Mouse (Mus musculus) T-helper 1 cell (primary cell): ENCODE measurements around the gene Vgll4.

ENCODE experiments used
- in situ Hi-C: fragments of 300-600 bp; cut with MboI, MseI; formaldehyde crosslinking; loops from one replicate; pipeline ENCODE4 v1.15.1; 2025; ENCODE audit warnings: high pct_unique_total_duplicates

Gene Vgll4

GRCm38 (mm10) chr6:114849787-114850186, 120.0 kb downstream of the Vgll4 start:
- in situ Hi-C loops: no loop called here

GRCm38 (mm10) chr6:114848761-114849160, 121.0 kb downstream of the Vgll4 start:
- in situ Hi-C loops: no loop called here

GRCm38 (mm10) chr6:114847582-114848174, 122.1 kb downstream of the Vgll4 start:
- in situ Hi-C loops: no loop called here

GRCm38 (mm10) chr6:114846153-114846772, 123.5 kb downstream of the Vgll4 start:
- in situ Hi-C loops: no loop called here

GRCm38 (mm10) chr6:114842863-114843262, 126.9 kb downstream of the Vgll4 start:
- in situ Hi-C loops: no loop called here

- in situ Hi-C loops: no loop called here
These were observed 127.7 kb downstream of the Vgll4 start for GRCm38 (mm10) chr6:114842131-114842530.

- in situ Hi-C loops: no loop called here
These were observed 129.8 kb downstream of the Vgll4 start for GRCm38 (mm10) chr6:114840012-114840411.

GRCm38 (mm10) chr6:114838872-114839271, 130.9 kb downstream of the Vgll4 start:
- in situ Hi-C loops: no loop called here

- in situ Hi-C loops: no loop called here
These were observed 133.4 kb downstream of the Vgll4 start for GRCm38 (mm10) chr6:114836433-114836832.

- in situ Hi-C loops: no loop called here
These were observed 134.0 kb downstream of the Vgll4 start for GRCm38 (mm10) chr6:114835752-114836151.

GRCm38 (mm10) chr6:114835344-114835743, 134.4 kb downstream of the Vgll4 start:
- in situ Hi-C loops: no loop called here

GRCm38 (mm10) chr6:114833791-114834346, 135.9 kb downstream of the Vgll4 start:
- in situ Hi-C loops: no loop called here

GRCm38 (mm10) chr6:114833058-114833685, 136.6 kb downstream of the Vgll4 start:
- in situ Hi-C loops: no loop called here

- in situ Hi-C loops: no loop called here
These were observed 138.0 kb downstream of the Vgll4 start for GRCm38 (mm10) chr6:114831807-114832206.

- in situ Hi-C loops: no loop called here
These were observed 139.9 kb downstream of the Vgll4 start for GRCm38 (mm10) chr6:114829660-114830438.

- in situ Hi-C loops: no loop called here
These were observed 142.9 kb downstream of the Vgll4 start for GRCm38 (mm10) chr6:114826889-114827288.

- in situ Hi-C loops: no loop called here
These were observed 148.1 kb downstream of the Vgll4 start for GRCm38 (mm10) chr6:114821646-114822045.

GRCm38 (mm10) chr6:114819971-114820481, 149.8 kb downstream of the Vgll4 start:
- in situ Hi-C loops: no loop called here

- in situ Hi-C loops: no loop called here
These were observed 151.3 kb downstream of the Vgll4 start for GRCm38 (mm10) chr6:114818471-114818870.

GRCm38 (mm10) chr6:114817948-114818347, 151.8 kb downstream of the Vgll4 start:
- in situ Hi-C loops: no loop called here

- in situ Hi-C loops: no loop called here
These were observed 154.7 kb downstream of the Vgll4 start for GRCm38 (mm10) chr6:114814882-114815650.
